Mouse (Mus musculus) intestine, postnatal 0 days (tissue): ENCODE results near the gene Olfr923. TPM values are rescaled to one million over a fixed set of nuclear protein-coding genes. Genes with fewer than 3 reads are reported as not detected.
"Not testable (repeated sequence)": the region's sequence is repeated elsewhere in the genome, so short reads cannot be mapped to it uniquely, and the experiment has no call there.

Experiments
- ATAC-seq: fragments of 200-750 bp; cut with Nextera tagmentation; 2 replicates; pipeline ENCODE4 v1.8.0; 2017; ENCODE audit warnings: mild to moderate bottlenecking, moderate TSS enrichment, moderate library complexity
- H3K27ac ChIP-seq: fragments of 300-500 bp; sonication (generic); 2 replicates; pipeline ENCODE4 v1.5.1; 2014; ENCODE audit warnings: mild to moderate bottlenecking, low read depth, low read length, moderate library complexity
- H3K27me3 ChIP-seq: fragments of 300-500 bp; sonication (generic); replicated peaks from 2 replicates; pipeline ENCODE4 v1.6.1; 2014; ENCODE audit warnings: low read length, mixed read lengths; ENCODE audit not compliant: control insufficient read depth, insufficient read depth
- H3K36me3 ChIP-seq: fragments of 300-500 bp; sonication (generic); 2 replicates; pipeline ENCODE4 v1.6.1; 2014; ENCODE audit warnings: mild to moderate bottlenecking, moderate library complexity; ENCODE audit not compliant: control insufficient read depth, insufficient read depth
- H3K4me1 ChIP-seq: fragments of 300-500 bp; sonication (generic); replicated peaks from 2 replicates; pipeline ENCODE4 v1.6.1; 2014; ENCODE audit warnings: antibody characterized with exemption, low read length, mixed read lengths; ENCODE audit not compliant: control insufficient read depth, insufficient read depth
- H3K4me2 ChIP-seq: fragments of 300-500 bp; sonication (generic); replicated peaks from 2 replicates; pipeline ENCODE4 v1.6.1; 2014; ENCODE audit warnings: low read depth, mild to moderate bottlenecking, moderate library complexity
- H3K4me3 ChIP-seq: fragments of 300-500 bp; sonication (generic); 2 replicates; pipeline ENCODE4 v1.5.1; 2014; ENCODE audit warnings: low read depth, low read length
- H3K9ac ChIP-seq: fragments of 300-500 bp; sonication (generic); 2 replicates; pipeline ENCODE4 v1.6.1; 2014; ENCODE audit warnings: mild to moderate bottlenecking, low read depth, low read length
- H3K9me3 ChIP-seq: fragments of 300-500 bp; sonication (generic); 2 replicates; pipeline ENCODE4 v1.6.1; 2016; ENCODE audit warnings: mixed run types; ENCODE audit not compliant: control insufficient read depth
- CTCF ChIP-seq: sonication (generic); IDR thresholded peaks from 2 replicates; pipeline ENCODE4 v1.5.1; 2016; ENCODE audit warnings: low read depth, mild to moderate bottlenecking, control low read depth, antibody characterized with exemption, moderate library complexity
- WGBS: fragments of 180-500 bp; shearing (Covaris S2); extraction: QIAGEN DNeasy Blood & Tissue Kit; methylation state at CpG from one replicate; pipeline ENCODE4 v1.1.7; 2014; 5-methylcytosine and 5-hydroxymethylcytosine counted together
- polyA plus RNA-seq: library from polyadenylated mRNA; unstranded; fragments of >200 nt; fragmentation: Nextera tagmentation; extraction: Ambion mirVana; gene quantifications from 2 replicates; pipeline ENCODE4 v1.2.1, GENCODE M21; 2015

Gene Olfr923
- polyA plus RNA-seq, 1 experiment from 2014 or later = not detected

GRCm38 (mm10) chr9:38854760-38855159 lies 28.4 kb downstream of the Olfr923 start, which contains the start of gene Olfr26:
TSS of gene Olfr26 (plus strand) at chr9:38855060.
- no peak for ATAC-seq
- H3K4me1 ChIP-seq = no peaks in the 10 kb centered on the region
- H3K4me3 ChIP-seq = no peak within 1 kb of the TSS
- H3K9ac ChIP-seq = no peak within 1 kb of the TSS
- no peak within 1 kb of the TSS for H3K27ac ChIP-seq
- no peaks in the 10 kb centered on the region for H3K36me3 ChIP-seq
- H3K4me2 ChIP-seq = no peak within 1 kb of the TSS
- no peaks in the 10 kb centered on the region for H3K27me3 ChIP-seq
- H3K9me3 ChIP-seq = no peaks in the 10 kb centered on the region
- TF ChIP-seq CTCF = no peak

GRCm38 (mm10) chr9:38874880-38875279 lies 48.5 kb downstream of the Olfr923 start:
- H3K27me3 ChIP-seq, H3K36me3 ChIP-seq, H3K9ac ChIP-seq, H3K9me3 ChIP-seq, ATAC-seq, H3K4me2 ChIP-seq, H3K27ac ChIP-seq, H3K4me3 ChIP-seq, H3K4me1 ChIP-seq: not testable (repeated sequence)
- 59% methylated on average over 2 of the region's 2 CpGs for WGBS

GRCm38 (mm10) chr9:38876826-38877225 lies 50.5 kb downstream of the Olfr923 start, which contains the start of gene Olfr926:
TSS of gene Olfr926 (plus strand) at chr9:38877126.
- 0 out of 2 replicates have a peak, but pooled peaks cover 4% of the 10 kb centered on the region for H3K9me3 ChIP-seq

More at GRCm38 (mm10) chr9:38876826-38877225, 50.5 kb downstream of the Olfr923 start, which contains the start of gene Olfr926:
- no peak for TF ChIP-seq CTCF
- no peaks in the 10 kb centered on the region for H3K4me1 ChIP-seq
- no peaks in the 10 kb centered on the region for H3K27me3 ChIP-seq
- H3K9ac ChIP-seq = no peak within 1 kb of the TSS
- H3K4me2 ChIP-seq = no peak within 1 kb of the TSS
- H3K27ac ChIP-seq = no peak within 1 kb of the TSS
- 71% methylated on average over 2 of the region's 2 CpGs for WGBS
- no peak for ATAC-seq
- H3K36me3 ChIP-seq = no peaks in the 10 kb centered on the region
- H3K4me3 ChIP-seq = no peak within 1 kb of the TSS

Other genes with a start within 250 kb of the Olfr923 start
- not detected in 2 replicates for gene Olfr912, start 246.4 kb upstream of the Olfr923 start, polyA plus RNA-seq
- gene Olfr913, start 233.8 kb upstream of the Olfr923 start, polyA plus RNA-seq = not detected in 2 replicates
- not detected in 2 replicates for gene Olfr914, start 221.4 kb upstream of the Olfr923 start, polyA plus RNA-seq
- gene Olfr916, start 166.7 kb upstream of the Olfr923 start, polyA plus RNA-seq = not detected in 2 replicates
- gene Olfr917, start 160.7 kb upstream of the Olfr923 start, polyA plus RNA-seq = not detected in 2 replicates
- not detected in 2 replicates for gene Olfr918, start 151.9 kb upstream of the Olfr923 start, polyA plus RNA-seq
- not detected in 2 replicates for gene Olfr919, start 122.9 kb upstream of the Olfr923 start, polyA plus RNA-seq
- 13.7 and 14.0 TPM in 2 replicates for gene Vwa5a, start 108.3 kb upstream of the Olfr923 start, polyA plus RNA-seq
- gene Olfr920, start 74.2 kb upstream of the Olfr923 start, polyA plus RNA-seq = 0.07 TPM in 2 replicates
- gene Olfr921, start 53.5 kb upstream of the Olfr923 start, polyA plus RNA-seq = not detected in 2 replicates
- not detected in 2 replicates for gene Olfr922, start 11.9 kb upstream of the Olfr923 start, polyA plus RNA-seq
- gene Olfr924, start 17.9 kb downstream of the Olfr923 start, polyA plus RNA-seq = not detected in 2 replicates
- not detected in 2 replicates for gene Olfr26, start 28.5 kb downstream of the Olfr923 start, polyA plus RNA-seq
- gene Olfr926, start 50.6 kb downstream of the Olfr923 start, polyA plus RNA-seq = not detected in 2 replicates
- not detected in 2 replicates for gene Olfr930, start 103.3 kb downstream of the Olfr923 start, polyA plus RNA-seq
- gene Olfr933, start 145.8 kb downstream of the Olfr923 start, polyA plus RNA-seq = not detected in 2 replicates
- gene Olfr934, start 161.8 kb downstream of the Olfr923 start, polyA plus RNA-seq = not detected in 2 replicates
- gene Olfr935, start 173.1 kb downstream of the Olfr923 start, polyA plus RNA-seq = not detected in 2 replicates
- gene Olfr146, start 196.8 kb downstream of the Olfr923 start, polyA plus RNA-seq = not detected in 2 replicates
- not detected in 2 replicates for gene Olfr937, start 238.4 kb downstream of the Olfr923 start, polyA plus RNA-seq